In the genomic region with DNA sequence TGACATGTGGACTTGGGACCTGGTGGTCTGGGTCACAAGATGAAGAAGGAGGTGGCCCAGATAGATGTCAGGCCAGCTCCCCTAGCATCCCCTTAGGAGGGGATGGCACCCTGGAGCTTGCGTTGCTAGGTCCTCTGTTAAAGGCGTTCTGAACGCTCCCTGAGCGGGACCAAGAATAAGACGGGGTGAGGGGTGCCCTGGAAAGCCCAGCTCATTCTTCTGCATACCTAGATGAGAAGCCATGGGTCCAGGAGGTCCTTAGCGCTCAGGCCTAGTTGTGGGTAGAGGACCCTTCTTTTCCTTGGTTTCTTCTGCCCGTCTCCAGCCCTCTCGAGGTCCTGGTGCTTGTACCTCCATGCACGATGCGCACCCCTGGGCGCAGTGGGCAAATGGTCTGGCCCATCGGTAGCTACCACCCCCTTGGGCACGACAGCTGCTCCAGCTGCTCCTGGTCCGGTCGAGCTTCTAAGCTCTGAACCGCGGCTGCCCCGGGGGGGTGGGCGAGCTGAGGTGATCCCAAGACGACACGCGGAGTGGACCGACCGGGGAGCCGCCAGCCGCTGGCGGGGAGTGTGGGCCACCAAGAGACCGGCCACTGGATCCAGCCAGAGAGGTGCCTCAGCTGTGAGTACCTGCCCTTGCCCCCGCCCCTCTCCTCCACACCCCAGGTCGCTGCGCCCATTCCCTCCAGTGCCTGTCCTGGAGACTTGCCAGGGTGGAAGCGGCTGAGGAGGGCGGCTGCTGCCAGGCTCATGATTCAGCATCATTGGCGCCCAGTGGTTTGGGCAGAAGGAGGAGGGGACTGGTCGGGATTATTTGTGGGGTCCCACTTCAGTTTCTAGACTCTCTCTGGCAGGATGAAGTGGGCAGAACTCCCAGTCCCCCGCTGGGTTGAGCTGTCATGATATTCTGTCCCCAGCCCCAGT, we compare ENCODE assay signal across 8 mouse cellular contexts. TPM values are rescaled to one million over a fixed set of nuclear protein-coding genes. Genes with fewer than 3 reads are reported as not detected.
DNase-seq lines count a peak whose midpoint lies in the region; ATAC-seq and TF ChIP-seq lines count a peak whose summit lies in the region.

A gene (plus strand): TSS at position 402 of the 926 bp plus-strand sequence.

- H3K27me3 ChIP-seq in cerebellum, adult 2 months (ENCODE audit: control insufficient read depth, insufficient read depth, low read length), result no peaks in the 10 kb centered on the region
- H3K27me3 ChIP-seq in forebrain, embryonic 15.5 days, result no peaks in the 10 kb centered on the region
- peaks cover 18% of the 10 kb centered on the region for H3K27me3 ChIP-seq in liver, embryonic 12.5 days (replicated peaks)
- H3K27me3 ChIP-seq in neural tube, embryonic 11.5 days (ENCODE audit: control insufficient read depth, insufficient read depth, low read length), result no peaks in the 10 kb centered on the region

- H3K27ac ChIP-seq in cerebellum, adult 2 months (ENCODE audit: insufficient read depth, low read length), result peak within 1 kb of the TSS; percentile 99
- H3K27ac ChIP-seq in forebrain, embryonic 15.5 days (replicated peaks), result peak within 1 kb of the TSS; percentile 83
- no peak within 1 kb of the TSS for H3K27ac ChIP-seq in liver, embryonic 12.5 days
- no peak within 1 kb of the TSS for H3K27ac ChIP-seq in neural tube, embryonic 11.5 days (ENCODE audit: low read depth, low read length)

- TF ChIP-seq CTCF in cerebellum, adult 2 months (IDR thresholded peaks at IDR 0.05; ENCODE audit: borderline replicate concordance, insufficient read depth, low read depth, low read length), result no peak

- peak; percentile 92 for DNase-seq in MN1 (ENCODE audit: low spot score)
- DNase-seq in cerebellum, adult 2 months, result peak; percentile 84 to 88
- DNase-seq in heart, postnatal 10 days, result peak; percentile 85 to 86
- DNase-seq in kidney, postnatal 36 days, result peak; percentile 64 to 80
- DNase-seq in neural tube, embryonic 11.5 days (ENCODE audit: low spot score), result peak; percentile 89
- DNase-seq in testis, postnatal 14 days (ENCODE audit: low spot score), result peak; percentile 72

- peak; percentile 57 for TF ChIP-seq POLR2A in cerebellum, adult 2 months (IDR thresholded peaks at IDR 0.05; ENCODE audit: borderline replicate concordance, insufficient read depth, low read length)

- H3K9me3 ChIP-seq in forebrain, embryonic 15.5 days, result no peaks in the 10 kb centered on the region
- no peaks in the 10 kb centered on the region for H3K9me3 ChIP-seq in liver, embryonic 12.5 days (replicated peaks)
- no peaks in the 10 kb centered on the region for H3K9me3 ChIP-seq in neural tube, embryonic 11.5 days (ENCODE audit: control insufficient read depth, low read length)

- peak within 1 kb of the TSS; percentile 69 for H3K4me2 ChIP-seq in forebrain, embryonic 15.5 days (replicated peaks)
- H3K4me2 ChIP-seq in liver, embryonic 12.5 days, result peak within 1 kb of the TSS; percentile 73
- peak within 1 kb of the TSS; percentile 71 for H3K4me2 ChIP-seq in neural tube, embryonic 11.5 days (ENCODE audit: low read depth)

- H3K4me1 ChIP-seq in cerebellum, adult 2 months (ENCODE audit: control insufficient read depth, insufficient read depth, low read length), result peaks cover 3% of the 10 kb centered on the region; the same call in 1 of the 2 replicates
- peaks cover 21% of the 10 kb centered on the region for H3K4me1 ChIP-seq in forebrain, embryonic 15.5 days
- H3K4me1 ChIP-seq in liver, embryonic 12.5 days, result no peaks in the 10 kb centered on the region
- peaks cover 6% of the 10 kb centered on the region; the same call in 1 of the 2 replicates for H3K4me1 ChIP-seq in neural tube, embryonic 11.5 days (ENCODE audit: control insufficient read depth, insufficient read depth, low read length)

- ATAC-seq in forebrain, embryonic 15.5 days (replicated peaks), result peak; percentile 98
- peak; percentile 81 for ATAC-seq in liver, embryonic 12.5 days
- peak; percentile 96 for ATAC-seq in neural tube, embryonic 11.5 days (ENCODE audit: insufficient read depth, low FRiP score, low TSS enrichment)

- no peaks in the 10 kb centered on the region for H3K36me3 ChIP-seq in forebrain, embryonic 15.5 days
- H3K36me3 ChIP-seq in liver, embryonic 12.5 days, result no peaks in the 10 kb centered on the region
- H3K36me3 ChIP-seq in neural tube, embryonic 11.5 days (ENCODE audit: control insufficient read depth, insufficient read depth, low read length), result no peaks in the 10 kb centered on the region

- H3K4me3 ChIP-seq in cerebellum, adult 2 months (replicated peaks; ENCODE audit: insufficient read depth, low read depth, low read length), result peak within 1 kb of the TSS; percentile 100
- peak within 1 kb of the TSS; percentile 90 for H3K4me3 ChIP-seq in forebrain, embryonic 15.5 days
- peak within 1 kb of the TSS; percentile 56 for H3K4me3 ChIP-seq in liver, embryonic 12.5 days
- peak within 1 kb of the TSS; percentile 58 for H3K4me3 ChIP-seq in neural tube, embryonic 11.5 days (ENCODE audit: low read depth, low read length)

- WGBS in cerebellum, adult 2 months, result under 1% methylated on average over 36 of the region's 36 CpGs
- under 1% methylated on average over 35 of the region's 36 CpGs for WGBS in forebrain, embryonic 15.5 days
- WGBS in liver, embryonic 12.5 days (ENCODE audit: insufficient replicate concordance), result 3% methylated on average over 35 of the region's 36 CpGs
- WGBS in neural tube, embryonic 11.5 days, result 1% methylated on average over 35 of the region's 36 CpGs

- intact Hi-C loops in heart, postnatal 10 days (cut with DNase I), result loop anchor here (2.0 kb wide), 1 partner anchor 59 kb away; no protein-coding TSS in a partner anchor

- H3K9ac ChIP-seq in forebrain, embryonic 15.5 days (replicated peaks), result peak within 1 kb of the TSS; percentile 84
- H3K9ac ChIP-seq in liver, embryonic 12.5 days, result peak within 1 kb of the TSS; percentile 44; the same call in 1 of the 2 replicates
- peak within 1 kb of the TSS; percentile 71 for H3K9ac ChIP-seq in neural tube, embryonic 11.5 days (ENCODE audit: low read length)

RNA-seq across cellular contexts. Expression of the gene that starts here (rescaled TPM):
- polyA plus RNA-seq in cerebellum, adult 2 months (2012; rRNA removed), result 72.5 and 76.4 TPM in 2 replicates
- polyA plus RNA-seq in forebrain, embryonic 15.5 days (2015; fragmentation: Nextera tagmentation; extraction: Ambion mirVana), result 7.1 and 8.5 TPM in 2 replicates
- 1 to 10 TPM; 2.6 to 3.1 TPM for total RNA-seq in heart, postnatal 10 days (2021)
- 0.51 and 0.53 TPM in 2 replicates for polyA plus RNA-seq in liver, embryonic 12.5 days (2016; fragmentation: Nextera tagmentation; extraction: Ambion mirVana)
- polyA plus RNA-seq in neural tube, embryonic 11.5 days (2014; fragmentation: Nextera tagmentation; extraction: Ambion mirVana), result 14.8 and 16.5 TPM in 2 replicates

Comparison
In these comparisons a context has a peak if more than half of its experiments do, and no peak if none do; other contexts are left out.
1. Peak in ATAC-seq, H3K4me3 ChIP-seq, H3K9ac ChIP-seq and H3K4me2 ChIP-seq in liver, embryonic 12.5 days; RNA of the gene not detected or under 1 TPM.
2. H3K27ac ChIP-seq: peak in cerebellum, adult 2 months (single experiment) and forebrain, embryonic 15.5 days (single experiment); none in liver, embryonic 12.5 days (single experiment) and neural tube, embryonic 11.5 days (single experiment).
3. Peak in every context shown above with its lines, with median percentiles within 50 percentile points of each other: DNase-seq, H3K4me3 ChIP-seq, ATAC-seq, H3K4me2 ChIP-seq and H3K9ac ChIP-seq.